Mouse (Mus musculus): ENCODE results near the gene Adamts9.

The Adamts9 gene

DNA sequence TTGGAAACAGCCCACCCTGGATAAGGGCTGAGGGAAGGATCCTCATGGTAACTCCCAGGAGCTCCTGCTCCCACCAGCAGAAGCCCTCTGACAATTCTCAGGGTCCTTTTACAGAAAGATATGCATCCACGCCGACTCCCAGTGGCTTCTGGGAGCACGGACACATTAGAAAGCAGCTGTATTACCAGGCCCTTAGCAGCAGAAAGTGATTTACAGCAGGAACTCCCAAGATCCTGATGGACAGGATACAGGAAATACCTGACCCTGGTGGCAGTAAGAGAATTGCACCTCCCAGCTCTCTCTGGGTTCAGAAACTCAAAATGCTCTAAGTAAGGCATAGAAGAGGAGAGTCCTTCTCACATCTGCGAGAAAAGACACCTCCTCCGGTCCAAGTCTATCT lies 15.0 kb downstream of the Adamts9 start:
- DNase-seq (ENCODE audit: low read depth, low spot score), result no peak

DNA sequence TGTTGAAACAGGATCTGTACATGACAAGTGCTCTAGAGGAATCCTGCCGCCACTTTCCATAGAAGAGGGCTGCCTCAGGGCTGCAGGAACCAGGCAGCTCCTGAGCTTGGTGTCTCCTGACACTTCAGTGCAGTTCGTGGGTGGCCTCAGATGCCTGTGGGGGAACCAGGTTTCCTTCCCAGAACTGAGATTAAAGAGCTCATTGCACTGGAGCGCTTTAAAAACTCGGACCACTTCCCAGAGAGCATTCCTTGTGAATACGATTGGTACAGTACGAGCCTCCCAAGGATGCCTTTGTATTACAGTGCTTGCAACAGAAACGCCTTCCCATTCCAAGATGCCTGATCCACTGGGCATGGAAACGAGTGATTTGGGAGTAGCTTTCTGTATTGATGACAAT lies 18.8 kb downstream of the Adamts9 start:
- no peak for DNase-seq (ENCODE audit: low read depth, low spot score)

DNA sequence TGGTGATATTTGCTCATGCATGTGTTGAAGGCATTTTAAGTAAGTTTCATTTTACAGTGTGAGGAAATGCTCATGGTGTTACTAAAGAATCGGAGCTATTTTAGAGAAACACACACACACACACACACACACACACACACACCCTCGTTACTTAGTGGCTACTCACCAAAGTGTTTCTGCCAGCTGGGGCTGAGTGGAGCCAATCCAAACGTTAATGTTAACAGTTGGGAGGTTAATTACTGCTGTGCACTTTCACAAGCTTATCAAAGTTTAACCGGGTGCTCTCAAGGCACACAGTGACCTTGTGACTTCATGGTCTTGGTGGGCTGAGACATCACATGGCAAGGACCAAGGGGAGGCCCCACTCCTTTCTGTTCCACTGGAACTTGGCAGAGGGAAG lies 21.4 kb downstream of the Adamts9 start:
- no peak for DNase-seq (ENCODE audit: low read depth, low spot score)

DNA sequence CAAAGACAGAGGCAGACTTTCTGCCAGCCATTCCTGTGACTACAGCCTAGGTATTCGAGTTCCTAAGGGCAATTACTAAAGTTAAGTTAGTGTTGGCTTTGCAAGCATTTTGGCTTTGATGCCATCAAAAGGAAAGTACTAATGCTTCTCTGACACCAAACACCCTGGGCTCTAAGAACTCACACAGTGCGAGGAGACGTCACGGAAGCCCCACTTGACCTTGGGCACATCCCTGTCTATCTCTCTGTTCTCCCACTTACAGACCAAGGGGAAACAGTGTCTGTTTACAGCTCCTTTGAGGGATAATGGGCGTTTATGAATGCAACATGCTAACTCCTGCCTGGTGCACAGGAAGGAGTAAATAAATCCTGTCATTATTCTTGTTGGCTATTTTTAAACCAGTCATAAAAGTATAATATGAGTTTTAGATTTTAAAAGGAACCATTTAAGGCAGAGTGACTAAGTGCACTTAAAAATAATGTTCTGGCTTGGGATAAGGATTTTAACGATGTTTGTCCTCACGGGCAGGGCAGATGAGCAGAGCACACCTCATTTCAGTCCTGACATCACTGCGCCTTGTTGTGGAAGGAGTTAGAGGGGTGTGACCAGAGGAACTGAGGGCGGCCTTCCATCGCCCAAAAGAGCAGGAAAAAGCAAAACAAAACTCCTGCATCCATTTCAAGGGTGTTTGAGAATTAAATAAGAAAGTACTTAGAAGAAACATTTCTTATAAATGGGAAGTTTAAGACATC lies 22.2 kb downstream of the Adamts9 start:
- no peak for DNase-seq (ENCODE audit: low read depth, low spot score)

DNA sequence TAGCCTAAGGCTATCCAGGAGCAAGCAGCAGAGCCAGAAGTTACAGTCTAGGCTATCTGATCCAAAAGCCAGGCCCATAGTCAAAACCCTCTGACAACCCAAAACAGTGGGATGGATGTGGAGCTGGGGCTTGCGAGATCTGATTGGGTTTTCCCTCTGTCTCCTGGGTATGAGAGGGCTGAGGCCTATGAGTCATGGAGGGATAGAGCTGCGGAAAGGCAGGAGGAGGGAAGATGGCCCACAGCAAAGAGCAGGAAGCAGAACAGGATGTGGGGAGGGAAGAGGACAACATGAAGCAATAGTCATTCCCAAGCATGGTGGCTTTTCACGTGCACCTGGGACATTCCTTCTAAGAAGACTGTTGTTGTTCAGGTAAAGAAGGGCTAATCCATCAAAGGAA lies 32.7 kb downstream of the Adamts9 start:
- peak; percentile 52 for DNase-seq (ENCODE audit: low read depth, low spot score)

DNA sequence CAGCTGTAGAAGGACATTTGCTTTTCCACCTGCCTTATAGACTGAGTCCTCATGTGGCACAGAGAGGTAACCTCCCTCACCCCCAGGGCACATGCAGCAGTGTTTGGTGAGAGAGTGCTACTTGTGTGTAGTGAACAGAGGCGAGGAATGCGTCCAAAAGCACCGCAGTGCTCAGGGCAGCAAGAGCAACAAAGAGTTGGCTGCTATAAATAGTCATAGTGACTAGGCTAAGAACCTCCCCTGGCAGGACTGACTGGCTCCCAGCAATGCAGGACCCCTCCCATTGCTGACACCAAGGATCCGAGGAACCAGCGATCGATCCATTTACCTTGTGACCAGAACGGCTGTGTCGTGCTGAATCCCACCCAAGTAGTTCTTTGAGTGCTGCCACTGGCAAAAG lies 33.9 kb downstream of the Adamts9 start:
- no peak for DNase-seq (ENCODE audit: low read depth, low spot score)

DNA sequence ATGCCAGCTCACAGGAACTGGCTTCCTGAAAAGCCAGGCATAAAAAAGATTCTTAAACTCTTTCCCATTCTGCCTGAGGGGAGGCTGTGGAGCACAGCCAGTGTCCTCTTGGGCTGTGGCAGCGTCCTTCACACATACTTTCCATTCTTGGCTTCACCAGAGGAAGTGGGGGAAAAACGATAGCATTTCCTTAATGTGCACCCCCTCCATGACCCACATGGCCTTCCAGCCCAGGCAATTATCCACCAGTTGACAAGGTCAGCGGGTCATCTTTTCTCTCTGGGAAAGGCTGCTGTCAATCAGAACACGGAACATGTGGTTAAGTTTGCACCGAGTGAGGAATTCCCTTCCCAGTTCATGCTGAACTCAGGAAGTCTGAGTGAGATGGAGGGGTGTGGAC lies 37.4 kb downstream of the Adamts9 start:
- DNase-seq (ENCODE audit: low read depth, low spot score), result peak; percentile 28

DNA sequence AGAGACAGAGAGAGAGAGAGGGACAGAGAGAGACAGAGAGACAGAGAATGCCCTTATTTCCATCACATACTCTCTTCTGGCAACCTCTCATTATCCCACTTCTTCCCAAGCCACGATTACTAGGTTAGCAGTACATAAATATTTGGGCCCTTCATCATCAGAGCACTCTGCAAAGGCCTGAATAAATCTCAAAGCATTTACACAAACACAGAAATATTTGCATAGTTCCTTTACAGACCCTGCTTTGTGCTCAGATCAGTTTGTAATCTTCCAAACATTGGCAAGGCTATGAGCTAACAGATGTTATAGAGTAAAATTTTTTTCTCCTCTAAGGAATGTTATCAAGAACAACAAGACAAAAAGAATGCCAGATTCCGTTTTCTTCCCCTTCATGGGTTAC lies 38.8 kb downstream of the Adamts9 start:
- peak; percentile 58 for DNase-seq (ENCODE audit: low read depth, low spot score)

DNA sequence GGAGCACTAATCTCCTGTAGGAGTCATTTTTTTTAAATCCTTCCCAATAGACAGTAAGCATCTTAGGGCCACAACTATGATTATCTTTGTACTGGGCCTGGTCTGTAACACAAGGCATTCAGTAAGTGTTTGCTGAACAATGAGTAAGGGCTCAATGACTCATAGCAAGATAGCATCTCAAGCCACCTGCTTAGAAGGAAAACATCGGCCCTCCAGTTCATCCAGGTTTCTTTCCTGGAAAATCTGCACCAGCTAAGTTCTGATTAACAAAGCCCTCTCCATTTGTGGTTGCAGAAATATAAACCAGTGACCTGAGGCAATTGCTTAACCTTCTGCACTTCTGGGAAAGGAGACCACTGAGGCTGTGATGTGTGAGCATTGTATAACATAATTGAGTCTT lies 39.3 kb downstream of the Adamts9 start:
- peak; percentile 43 for DNase-seq (ENCODE audit: low read depth, low spot score)

DNA sequence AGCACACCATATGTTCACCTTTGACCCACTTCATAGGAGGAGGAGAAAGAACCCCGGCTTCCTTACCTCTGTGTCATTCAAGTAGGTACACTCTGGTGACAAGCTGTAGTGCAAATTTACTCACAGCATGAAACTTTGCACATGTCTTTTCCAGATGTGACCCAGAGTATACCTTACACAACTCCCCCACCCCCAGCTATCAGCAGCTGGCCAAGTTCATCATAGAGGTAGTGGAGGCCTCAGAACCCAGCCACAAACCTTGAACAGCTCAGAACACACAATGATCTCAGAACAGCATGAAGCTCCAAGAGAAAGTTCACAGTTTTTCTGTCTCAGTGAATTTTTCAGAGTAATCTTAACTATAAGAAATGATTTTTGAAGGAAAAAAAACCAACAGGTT lies 51.8 kb downstream of the Adamts9 start:
- no peak for DNase-seq (ENCODE audit: low read depth, low spot score)

DNA sequence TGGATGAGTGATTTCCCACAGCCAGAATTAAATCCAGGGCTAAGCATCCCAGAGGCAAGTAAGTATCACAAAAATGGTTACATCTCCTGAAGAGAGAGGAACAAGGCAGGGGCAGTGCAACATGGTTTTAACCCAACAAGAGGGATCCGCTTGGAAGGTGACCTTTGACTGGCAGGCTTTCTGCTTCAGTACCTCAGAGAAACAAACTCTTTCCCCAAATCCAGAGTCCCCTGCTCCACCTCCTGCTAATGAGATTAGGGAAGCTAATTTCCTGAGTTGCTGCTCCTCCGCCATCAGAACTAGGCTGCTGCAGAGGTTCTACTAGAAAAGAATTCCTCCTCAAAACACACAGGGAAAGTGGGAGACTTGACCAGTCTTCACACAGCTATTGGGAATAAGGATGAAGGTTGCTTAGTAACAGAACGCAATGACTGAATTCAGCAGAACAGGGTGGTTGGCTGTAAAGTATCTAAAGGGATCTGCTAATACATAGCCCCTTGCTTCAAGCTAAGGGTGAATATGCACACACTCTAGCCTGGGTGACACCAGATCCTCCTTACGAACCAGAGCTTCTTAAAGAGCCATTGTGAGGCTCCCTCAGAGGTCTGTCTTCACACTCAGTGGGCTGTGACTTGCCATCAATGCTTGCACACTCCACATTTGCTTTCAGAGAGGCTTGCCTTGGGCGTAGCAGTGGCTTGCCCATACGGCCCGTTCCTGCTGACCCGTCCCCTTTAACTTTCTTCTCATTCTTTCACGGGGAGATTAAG lies 60.0 kb downstream of the Adamts9 start:
- no peak for DNase-seq (ENCODE audit: low read depth, low spot score)

DNA sequence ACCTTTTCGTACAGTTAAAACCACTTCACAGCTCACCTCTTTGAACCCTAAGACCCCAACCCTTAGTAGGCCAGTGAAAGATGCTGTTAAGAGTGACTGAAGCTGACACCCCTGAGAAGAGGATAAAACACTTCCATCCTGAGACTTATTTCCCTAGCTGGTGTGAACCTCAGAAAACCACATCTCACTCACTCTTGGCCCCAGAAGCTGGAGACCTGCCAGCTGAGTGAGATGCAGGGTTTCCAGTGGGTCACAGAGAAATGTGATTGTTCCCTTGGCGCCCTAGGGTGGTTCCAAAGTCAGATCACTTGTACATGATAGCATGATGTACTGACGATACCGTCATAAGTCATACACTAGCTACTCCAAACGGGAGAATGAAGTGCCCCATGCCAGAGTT lies 60.8 kb downstream of the Adamts9 start:
- no peak for DNase-seq (ENCODE audit: low read depth, low spot score)

DNA sequence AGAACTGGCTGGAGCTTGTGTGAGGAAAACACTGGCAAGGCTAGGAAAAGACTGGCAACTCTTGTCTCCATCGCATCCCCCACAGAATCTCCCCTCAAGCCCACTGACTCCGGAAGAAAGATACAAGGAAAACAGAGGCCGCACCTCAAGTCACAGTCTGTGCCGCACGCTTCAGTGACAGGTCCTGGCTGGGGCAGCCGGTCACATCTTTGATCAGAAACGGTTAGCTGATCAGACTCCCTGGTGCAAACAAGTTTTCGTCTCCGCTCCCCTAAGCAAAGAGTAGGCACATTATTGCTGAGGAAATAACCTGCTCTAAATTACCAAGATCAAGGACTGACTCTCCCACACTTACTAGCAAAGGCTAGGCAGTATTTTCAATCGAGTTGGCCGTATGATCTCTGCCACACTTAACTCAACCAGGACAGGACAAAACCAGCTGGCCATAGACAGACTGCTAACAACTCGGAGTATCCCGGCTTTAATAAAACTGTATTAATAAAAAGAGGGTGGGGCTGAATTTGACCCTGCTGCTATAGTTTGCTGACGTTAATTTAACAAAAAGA lies 63.5 kb downstream of the Adamts9 start:
- DNase-seq (ENCODE audit: low read depth, low spot score), result no peak

DNA sequence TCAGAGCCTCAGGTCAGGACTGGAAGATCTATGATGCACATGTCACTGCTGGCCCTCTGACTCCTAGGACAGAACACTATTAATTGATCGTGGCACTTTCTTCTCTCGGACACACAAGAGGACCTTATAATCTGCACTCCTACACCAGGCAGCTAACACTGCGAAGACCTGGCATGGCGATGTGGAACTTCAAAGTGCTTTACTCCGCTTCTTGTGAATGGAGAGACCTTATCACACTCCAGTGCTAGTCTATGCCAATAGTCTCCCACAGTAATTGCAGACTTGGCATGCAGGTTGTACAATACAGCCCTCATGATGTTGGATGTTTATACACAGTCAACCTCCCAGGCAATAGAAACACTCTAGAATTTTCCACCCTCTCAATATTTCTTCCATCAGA lies 64.5 kb downstream of the Adamts9 start:
- DNase-seq (ENCODE audit: low read depth, low spot score), result no peak

DNA sequence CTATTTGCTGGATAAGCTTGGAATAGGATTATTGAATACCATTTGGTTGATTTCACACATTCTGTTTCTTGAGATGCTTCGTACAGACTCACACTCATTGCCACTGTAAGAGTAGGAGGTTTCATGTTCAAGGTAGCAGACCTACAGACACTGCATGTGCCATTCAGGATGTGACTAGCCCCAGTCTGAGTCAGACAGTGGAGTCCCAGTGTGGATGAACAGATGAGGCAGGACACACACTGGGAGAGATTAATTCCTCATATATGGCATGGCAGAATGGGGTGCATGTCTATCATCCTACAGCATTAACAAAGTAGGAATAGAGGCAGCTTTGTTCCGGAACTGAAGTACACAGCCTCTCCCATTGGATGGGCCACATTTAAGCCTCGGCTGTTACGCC lies 66.1 kb downstream of the Adamts9 start:
- DNase-seq (ENCODE audit: low read depth, low spot score), result no peak

DNA sequence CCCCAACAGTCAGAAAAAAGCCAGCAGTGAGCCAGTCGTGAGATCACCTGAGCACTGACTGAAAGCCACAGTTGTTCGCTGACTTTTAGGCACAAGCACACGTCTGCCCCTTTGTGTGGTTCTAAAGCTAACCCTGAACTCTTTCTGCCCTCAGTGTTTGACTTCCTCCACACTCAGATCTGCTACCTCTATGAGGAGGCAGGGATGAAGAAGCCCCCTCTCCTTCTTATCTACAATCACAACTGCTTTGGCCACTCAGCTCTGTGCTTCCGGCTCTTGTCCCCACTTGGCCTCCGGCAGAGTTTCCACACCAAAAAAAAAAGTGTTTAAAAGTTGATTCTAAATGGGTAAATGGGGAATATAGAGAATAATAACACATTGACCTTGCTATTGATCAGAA lies 67.2 kb downstream of the Adamts9 start:
- no peak for DNase-seq (ENCODE audit: low read depth, low spot score)

DNA sequence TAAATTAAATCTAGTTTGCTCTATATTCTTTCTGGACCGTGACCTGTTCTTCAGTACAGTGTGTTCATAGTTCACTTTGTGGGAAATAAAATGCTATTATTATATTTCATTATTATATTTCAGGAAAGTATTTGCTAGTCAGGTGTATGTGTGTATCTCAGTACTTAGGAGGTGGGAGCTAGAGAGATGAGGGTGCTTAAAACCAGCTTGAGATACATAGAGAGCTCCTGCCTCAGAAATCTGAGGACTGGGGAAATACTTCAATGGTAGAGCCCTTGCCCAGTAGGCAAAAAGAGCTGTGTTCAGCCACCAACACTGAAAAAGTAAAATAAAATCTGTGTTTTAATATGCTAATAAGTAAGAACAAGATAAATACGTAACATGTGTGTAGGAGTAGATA lies 68.0 kb downstream of the Adamts9 start:
- DNase-seq (ENCODE audit: low read depth, low spot score), result no peak

DNA sequence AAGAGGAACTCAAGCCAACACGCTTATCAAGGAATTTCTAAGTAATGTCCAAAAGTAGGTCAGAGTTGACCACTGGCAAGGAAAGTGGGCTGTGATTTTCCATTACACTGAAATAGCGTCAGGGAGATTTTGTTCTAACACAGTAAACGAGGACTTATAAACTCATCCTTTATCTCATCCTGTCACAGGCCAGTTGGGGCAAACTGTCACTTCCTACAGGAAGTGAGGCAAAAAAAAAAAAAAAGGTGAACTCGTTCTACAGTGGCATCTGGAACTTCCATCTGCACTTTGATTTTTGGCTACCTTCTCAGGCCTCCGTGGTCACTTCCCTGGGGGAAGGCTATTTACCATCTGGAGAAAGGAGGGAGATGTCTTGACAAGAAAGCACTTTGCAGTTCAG lies 68.4 kb downstream of the Adamts9 start:
- no peak for DNase-seq (ENCODE audit: low read depth, low spot score)

DNA sequence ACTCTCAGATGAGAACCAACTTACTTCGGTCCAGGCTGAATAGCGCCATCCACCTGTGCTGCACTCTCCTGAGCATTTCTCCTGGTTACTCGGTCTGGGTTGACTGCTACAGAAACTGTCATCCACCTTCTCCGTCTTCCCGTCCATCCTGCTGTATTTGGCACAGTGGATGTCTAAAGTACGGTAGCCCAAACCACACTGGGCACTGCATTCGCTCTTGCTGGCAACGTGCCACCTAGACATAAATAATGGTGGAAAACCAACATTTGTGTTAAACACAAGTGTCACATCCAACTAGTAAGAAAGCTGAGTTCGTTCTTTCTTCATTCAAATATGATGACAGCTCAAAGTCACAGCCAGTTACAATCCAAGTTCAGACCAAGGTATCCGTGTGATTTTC lies 70.5 kb downstream of the Adamts9 start:
- DNase-seq (ENCODE audit: low read depth, low spot score), result no peak

DNA sequence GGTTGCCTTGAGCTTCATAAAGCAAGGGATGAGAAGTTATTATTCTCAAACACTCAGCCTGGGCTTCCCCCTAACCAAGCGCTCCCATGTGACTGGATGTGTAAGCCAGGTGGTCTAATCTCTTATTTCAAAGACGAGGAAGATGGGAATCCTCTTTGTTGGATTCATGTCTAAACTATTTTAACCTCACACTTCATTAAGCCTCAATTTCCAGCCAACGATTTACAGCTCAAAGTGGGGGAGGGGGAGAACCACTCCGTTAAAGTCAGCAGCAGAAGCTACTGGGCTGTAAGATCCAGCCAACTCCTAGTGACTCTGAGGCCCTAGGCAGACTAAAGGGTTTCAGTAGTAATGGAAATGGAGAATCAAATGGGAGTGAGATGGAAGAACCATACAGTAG lies 71.5 kb downstream of the Adamts9 start:
- no peak for DNase-seq (ENCODE audit: low read depth, low spot score)

DNA sequence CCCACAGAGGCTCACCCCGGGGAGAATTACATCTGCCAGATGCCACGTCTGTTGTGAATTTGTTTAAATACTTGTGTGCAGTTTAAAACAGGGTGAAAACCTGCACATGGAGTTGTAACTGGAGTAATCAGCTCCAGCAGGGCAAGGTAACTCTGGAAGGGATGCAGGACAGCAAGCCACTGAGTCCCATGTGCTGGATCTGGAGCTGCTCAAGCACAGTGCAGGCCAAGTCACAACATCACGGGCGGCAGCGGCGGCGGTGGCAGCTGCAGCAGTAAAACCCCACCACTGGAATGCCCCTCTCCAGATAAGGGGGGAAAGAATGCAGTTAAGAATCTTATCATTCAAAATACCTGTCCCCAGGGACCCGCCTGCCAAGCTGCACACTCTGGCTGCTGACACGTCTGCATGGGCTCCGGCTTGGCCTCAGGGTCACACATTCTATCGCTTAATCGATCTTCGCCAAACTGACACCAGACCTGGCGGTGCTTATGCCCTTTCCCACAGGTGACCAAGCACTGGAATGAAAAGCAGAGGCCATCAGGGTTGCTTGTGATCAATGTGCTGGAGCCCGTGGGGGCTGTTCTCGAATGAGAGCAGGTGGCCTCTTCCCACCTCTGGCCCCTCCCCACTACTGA lies 73.6 kb downstream of the Adamts9 start:
- DNase-seq (ENCODE audit: low read depth, low spot score), result no peak

DNA sequence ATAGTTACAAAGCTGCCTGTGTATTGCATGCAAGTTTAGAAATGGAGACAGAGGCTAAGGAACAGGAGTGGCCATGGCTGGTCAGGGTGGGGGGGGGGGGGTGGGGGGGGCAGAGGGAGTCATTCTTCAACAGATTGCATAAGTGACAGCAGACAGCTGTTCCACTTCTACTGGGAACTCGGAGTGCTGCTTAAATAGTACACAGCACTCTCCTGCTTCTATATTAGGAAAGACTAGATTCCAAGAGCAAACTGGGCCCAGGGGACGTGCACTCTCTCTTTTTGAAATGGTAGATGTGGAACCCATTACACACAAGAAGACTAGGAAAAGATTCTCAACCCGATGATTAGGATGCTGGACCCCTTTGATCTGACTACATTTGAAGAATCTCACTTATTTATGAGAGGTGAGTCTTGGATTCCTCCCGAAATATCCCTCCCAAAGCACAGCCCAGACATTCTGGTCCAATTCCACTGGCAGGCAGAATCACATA lies 74.2 kb downstream of the Adamts9 start, which contains the start of gene Gm15737:
Gene Gm15737 (plus strand): TSS at position 269 of the 493 bp plus-strand sequence.
- no peak for DNase-seq (ENCODE audit: low read depth, low spot score)
